13 mouse cellular contexts compared by ENCODE assay signal in genomic region chr7:115624451-115624850, GRCm38 (mm10).
A peak's percentile ranks its signal among the peaks of the same experiment; 100 is the strongest.
DNase-seq lines count a peak whose midpoint lies in the region; ATAC-seq and TF ChIP-seq lines count a peak whose summit lies in the region.
"Had no signal": no experiment of that assay in that cellular context is flagged by ENCODE, and none has a peak within 500 bp of the region (broad histone marks: within the 10 kb centered on the region; RNA-seq: fewer than 3 reads in every experiment).

No protein-coding gene starts in this region.

- no peaks in the 10 kb centered on the region for H3K9me3 ChIP-seq in forebrain, embryonic 12.5 days
- no peaks in the 10 kb centered on the region for H3K9me3 ChIP-seq in forebrain, embryonic 16.5 days (ENCODE audit: control insufficient read depth, low read length)
- no peaks in the 10 kb centered on the region for H3K9me3 ChIP-seq in liver, postnatal 0 days (ENCODE audit: low read length)
- H3K9me3 ChIP-seq in limb, embryonic 14.5 days (ENCODE audit: control insufficient read depth, low read length): no peaks in the 10 kb centered on the region
- H3K9me3 ChIP-seq: lung, embryonic 15.5 days had no signal

- peak overlapping the region; percentile 65; the same call in 1 of the 2 replicates for H3K27ac ChIP-seq in forebrain, embryonic 12.5 days
- no peak overlapping the region for H3K27ac ChIP-seq in forebrain, embryonic 16.5 days (ENCODE audit: low read length)
- H3K27ac ChIP-seq in liver, adult 2 months (replicated peaks; ENCODE audit: insufficient read depth, low read depth, low read length): no peak overlapping the region
- H3K27ac ChIP-seq in liver, postnatal 0 days (ENCODE audit: low read depth): no peak overlapping the region
- H3K27ac ChIP-seq in embryonic fibroblast, embryonic 13.5 days (ENCODE audit: insufficient read depth, low read length): peak overlapping the region; percentile 72; the same call in 1 of the 2 replicates
- H3K27ac ChIP-seq in limb, embryonic 14.5 days (replicated peaks; ENCODE audit: low read depth, low read length): peak overlapping the region; percentile 81
- H3K27ac ChIP-seq: left cerebral cortex, adult 2 months had no signal

- intact Hi-C loops in left cerebral cortex, postnatal 36 days (cut with DNase I): no loop called here

- no peak overlapping the region for H3K4me3 ChIP-seq in forebrain, embryonic 12.5 days (replicated peaks)
- no peak overlapping the region for H3K4me3 ChIP-seq in forebrain, embryonic 16.5 days (replicated peaks; ENCODE audit: low read length)
- H3K4me3 ChIP-seq in liver, adult 2 months (ENCODE audit: insufficient read depth, low read depth, low read length): no peak overlapping the region
- no peak overlapping the region for H3K4me3 ChIP-seq in liver, postnatal 0 days (ENCODE audit: low read depth, low read length)
- H3K4me3 ChIP-seq in embryonic fibroblast, embryonic 13.5 days (ENCODE audit: insufficient read depth, low read length): no peak overlapping the region
- H3K4me3 ChIP-seq in limb, embryonic 14.5 days (replicated peaks; ENCODE audit: low read length): no peak overlapping the region
- H3K4me3 ChIP-seq: erythroblast, embryonic 14.5 days; left cerebral cortex, adult 2 months; lung, embryonic 15.5 days had no signal

- 0 out of 2 replicates have a peak, but pooled peaks have one; percentile 30 for ATAC-seq in forebrain, embryonic 12.5 days (ENCODE audit: low FRiP score)
- ATAC-seq in forebrain, embryonic 16.5 days: no peak
- no peak for ATAC-seq in liver, postnatal 0 days
- no peak for ATAC-seq in limb, embryonic 14.5 days (ENCODE audit: low FRiP score, low read depth)

- 24% methylated on average over 5 of the region's 5 CpGs for WGBS in forebrain, embryonic 12.5 days
- 24% methylated on average over 5 of the region's 5 CpGs for WGBS in forebrain, embryonic 16.5 days
- WGBS in liver, adult 2 months: 53% methylated on average over 5 of the region's 5 CpGs
- 74% methylated on average over 5 of the region's 5 CpGs for WGBS in liver, postnatal 0 days (ENCODE audit: insufficient replicate concordance)
- whole genome bisulfite sequencing in limb, embryonic 14.5 days: 42% methylated on average over 5 of the region's 5 CpGs

- H3K27me3 ChIP-seq in forebrain, embryonic 12.5 days: no peaks in the 10 kb centered on the region
- no peaks in the 10 kb centered on the region for H3K27me3 ChIP-seq in forebrain, embryonic 16.5 days (replicated peaks; ENCODE audit: control insufficient read depth, insufficient read depth, low read length)
- H3K27me3 ChIP-seq in liver, adult 2 months (ENCODE audit: control insufficient read depth, insufficient read depth, low read length): no peaks in the 10 kb centered on the region
- H3K27me3 ChIP-seq in liver, postnatal 0 days (ENCODE audit: insufficient read depth, low read length): no peaks in the 10 kb centered on the region
- H3K27me3 ChIP-seq in limb, embryonic 14.5 days (ENCODE audit: control insufficient read depth, insufficient read depth, low read length): no peaks in the 10 kb centered on the region
- H3K27me3 ChIP-seq: lung, embryonic 15.5 days had no signal

- no peak for TF ChIP-seq POLR2A in liver, adult 2 months (IDR thresholded peaks at IDR 0.05; ENCODE audit: extremely low read depth, insufficient read depth, low read length)
- no peak for TF ChIP-seq POLR2A in embryonic fibroblast, embryonic 13.5 days (IDR thresholded peaks at IDR 0.05; ENCODE audit: low read depth, low read length)
- no peak for TF ChIP-seq POLR2A in limb, embryonic 14.5 days (IDR thresholded peaks at IDR 0.05; ENCODE audit: borderline replicate concordance, extremely low read depth, insufficient read depth, insufficient read length)

- TF ChIP-seq CTCF in liver, adult 2 months (IDR thresholded peaks at IDR 0.05; ENCODE audit: low read depth, low read length): no peak
- TF ChIP-seq CTCF in liver, postnatal 0 days (IDR thresholded peaks at IDR 0.05; ENCODE audit: low read depth): no peak
- TF ChIP-seq CTCF in embryonic fibroblast, embryonic 13.5 days (IDR thresholded peaks at IDR 0.05; ENCODE audit: borderline replicate concordance, insufficient read depth, low read length): no peak

- DNase-seq in liver, adult 2 months (ENCODE audit: extremely low read depth, low read depth, low spot score): peak; percentile 67
- no peak for DNase-seq in liver, postnatal 0 days
- DNase-seq in limb, embryonic 14.5 days (ENCODE audit: low spot score): no peak
- no peak for DNase-seq in left cerebral cortex, postnatal 36 days (ENCODE audit: low spot score in 2 of 2)
- no peak for DNase-seq in spleen, postnatal 36 days (ENCODE audit: low spot score in 2 of 2)
- DNase-seq: adrenal gland, adult 2 months; kidney, postnatal 14 days had no signal

- no peaks in the 10 kb centered on the region; the same call in 1 of the 2 replicates for H3K79me2 ChIP-seq in liver, adult 2 months (ENCODE audit: control insufficient read depth, insufficient read depth, low read length)

- no peak overlapping the region for H3K4me2 ChIP-seq in forebrain, embryonic 12.5 days
- no peak overlapping the region for H3K4me2 ChIP-seq in forebrain, embryonic 16.5 days (ENCODE audit: low read length)
- H3K4me2 ChIP-seq in liver, postnatal 0 days (ENCODE audit: low read depth, low read length): no peak overlapping the region
- no peak overlapping the region for H3K4me2 ChIP-seq in limb, embryonic 14.5 days (replicated peaks; ENCODE audit: low read depth, low read length, severe bottlenecking)

- H3K9ac ChIP-seq in forebrain, embryonic 12.5 days: no peak overlapping the region
- no peak overlapping the region for H3K9ac ChIP-seq in forebrain, embryonic 16.5 days (replicated peaks; ENCODE audit: low read depth, low read length)
- no peak overlapping the region for H3K9ac ChIP-seq in liver, adult 2 months (ENCODE audit: low read depth, low read length)
- H3K9ac ChIP-seq in liver, postnatal 0 days (replicated peaks): no peak overlapping the region
- no peak overlapping the region for H3K9ac ChIP-seq in limb, embryonic 14.5 days (ENCODE audit: low read depth, low read length, severe bottlenecking)
- H3K9ac ChIP-seq: lung, embryonic 15.5 days had no signal

- no peaks in the 10 kb centered on the region for H3K36me3 ChIP-seq in forebrain, embryonic 12.5 days (replicated peaks)
- no peaks in the 10 kb centered on the region for H3K36me3 ChIP-seq in forebrain, embryonic 16.5 days (ENCODE audit: control insufficient read depth, insufficient read depth)
- H3K36me3 ChIP-seq in liver, adult 2 months (ENCODE audit: control insufficient read depth, insufficient read depth, low read length): no peaks in the 10 kb centered on the region
- H3K36me3 ChIP-seq in liver, postnatal 0 days (replicated peaks; ENCODE audit: insufficient read depth, low read length): no peaks in the 10 kb centered on the region
- no peaks in the 10 kb centered on the region for H3K36me3 ChIP-seq in limb, embryonic 14.5 days (ENCODE audit: control insufficient read depth, insufficient read depth, low read length)
- H3K36me3 ChIP-seq: lung, embryonic 15.5 days had no signal

- TF ChIP-seq EP300 in liver, postnatal 0 days (IDR thresholded peaks at IDR 0.05; ENCODE audit: low read depth): no peak

- peaks cover 23% of the 10 kb centered on the region for H3K4me1 ChIP-seq in forebrain, embryonic 12.5 days
- peaks cover 16% of the 10 kb centered on the region for H3K4me1 ChIP-seq in forebrain, embryonic 16.5 days (replicated peaks; ENCODE audit: control insufficient read depth, insufficient read depth, low read length)
- H3K4me1 ChIP-seq in liver, adult 2 months (ENCODE audit: control insufficient read depth, insufficient read depth, low read length): peaks cover 17% of the 10 kb centered on the region
- H3K4me1 ChIP-seq in liver, postnatal 0 days (ENCODE audit: insufficient read depth): peaks cover 5% of the 10 kb centered on the region; the same call in 1 of the 2 replicates
- H3K4me1 ChIP-seq in embryonic fibroblast, embryonic 13.5 days (ENCODE audit: control insufficient read depth, insufficient read depth, low read length): peaks cover 15% of the 10 kb centered on the region
- H3K4me1 ChIP-seq in limb, embryonic 14.5 days (ENCODE audit: control insufficient read depth, insufficient read depth, low read length): peaks cover 39% of the 10 kb centered on the region

Comparison
In these comparisons a context has a peak if more than half of its experiments do, and no peak if none do; other contexts are left out.
1. H3K27ac ChIP-seq: peak in forebrain, embryonic 12.5 days (single experiment), embryonic fibroblast, embryonic 13.5 days (single experiment) and limb, embryonic 14.5 days (single experiment); none in forebrain, embryonic 16.5 days (single experiment), liver, adult 2 months (single experiment) and liver, postnatal 0 days (single experiment).